Mouse (Mus musculus) midbrain, embryonic 15.5 days (tissue): ENCODE results near the gene Agr3. TPM values are rescaled to one million over a fixed set of nuclear protein-coding genes. Genes with fewer than 3 reads are reported as not detected.

ENCODE experiments used
- ATAC-seq: fragments of 200-750 bp; cut with Nextera tagmentation; replicated peaks from 2 replicates; pipeline ENCODE4 v1.8.0; 2017; ENCODE audit warnings: moderate TSS enrichment
- H3K27ac ChIP-seq: fragments of 300-500 bp; sonication (generic); 2 replicates; pipeline ENCODE4 v1.5.1; 2015; ENCODE audit warnings: mild to moderate bottlenecking, inconsistent platforms
- H3K27me3 ChIP-seq: fragments of 300-500 bp; sonication (generic); replicated peaks from 2 replicates; pipeline ENCODE4 v1.6.1; 2015; ENCODE audit warnings: inconsistent platforms
- H3K36me3 ChIP-seq: fragments of 300-500 bp; sonication (generic); replicated peaks from 2 replicates; pipeline ENCODE4 v1.6.1; 2015; ENCODE audit warnings: inconsistent platforms
- H3K4me1 ChIP-seq: fragments of 300-500 bp; sonication (generic); 2 replicates; pipeline ENCODE4 v1.6.1; 2015; ENCODE audit warnings: inconsistent platforms
- H3K4me2 ChIP-seq: fragments of 300-500 bp; sonication (generic); 2 replicates; pipeline ENCODE4 v1.6.1; 2015; ENCODE audit warnings: inconsistent platforms, mild to moderate bottlenecking, moderate library complexity
- H3K4me3 ChIP-seq: fragments of 300-500 bp; sonication (generic); 2 replicates; pipeline ENCODE4 v1.5.1; 2015; ENCODE audit warnings: mild to moderate bottlenecking, inconsistent platforms
- H3K9ac ChIP-seq: fragments of 300-500 bp; sonication (generic); 2 replicates; pipeline ENCODE4 v1.6.1; 2015; ENCODE audit warnings: mild to moderate bottlenecking, inconsistent platforms
- H3K9me3 ChIP-seq: fragments of 300-500 bp; sonication (generic); 2 replicates; pipeline ENCODE4 v1.6.1; 2016; ENCODE audit warnings: inconsistent platforms
- WGBS: fragments of 180-500 bp; shearing (Covaris S2); methylation state at CpG from one replicate; pipeline ENCODE4 v1.1.7; 2015; ENCODE audit warnings: mixed read lengths; 5-methylcytosine and 5-hydroxymethylcytosine counted together
- polyA plus RNA-seq: library from polyadenylated mRNA; unstranded; fragments of >200 nt; fragmentation: Nextera tagmentation; extraction: Ambion mirVana; gene quantifications from 2 replicates; pipeline ENCODE4 v1.2.1, GENCODE M21; 2015

The Agr3 gene
- not detected in 2 replicates for polyA plus RNA-seq

DNA sequence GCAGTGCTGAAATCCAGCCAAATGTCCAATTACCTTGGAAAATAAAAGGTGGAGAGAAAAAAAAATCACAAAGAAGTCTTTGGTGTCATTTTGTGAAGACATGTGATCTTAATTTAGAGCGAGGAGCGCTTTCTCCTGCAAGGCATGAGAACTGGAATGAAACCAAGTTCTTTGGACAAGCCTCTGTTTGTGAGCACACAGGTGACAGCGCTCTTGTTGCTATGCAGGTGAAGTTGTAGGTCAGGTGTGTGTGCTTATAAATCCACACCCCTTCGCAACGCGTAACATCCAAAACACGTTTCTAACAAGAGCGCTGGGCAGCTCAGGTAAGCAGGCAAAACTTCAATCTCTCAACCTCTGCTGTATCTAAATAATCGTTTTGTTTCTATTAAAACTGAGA lies at the start of gene Agr3:
Gene Agr3 (plus strand): TSS at position 219 of the 400 bp plus-strand sequence.
- H3K9me3 ChIP-seq = no peaks in the 10 kb centered on the region
- no peaks in the 10 kb centered on the region for H3K36me3 ChIP-seq
- no peak within 1 kb of the TSS for H3K4me2 ChIP-seq
- H3K9ac ChIP-seq = no peak within 1 kb of the TSS
- WGBS = 90% methylated on average over 9 of the region's 9 CpGs
- H3K27me3 ChIP-seq = no peaks in the 10 kb centered on the region
- no peak within 1 kb of the TSS for H3K27ac ChIP-seq
- ATAC-seq = no peak
- H3K4me1 ChIP-seq = no peaks in the 10 kb centered on the region
- H3K4me3 ChIP-seq = no peak within 1 kb of the TSS

DNA sequence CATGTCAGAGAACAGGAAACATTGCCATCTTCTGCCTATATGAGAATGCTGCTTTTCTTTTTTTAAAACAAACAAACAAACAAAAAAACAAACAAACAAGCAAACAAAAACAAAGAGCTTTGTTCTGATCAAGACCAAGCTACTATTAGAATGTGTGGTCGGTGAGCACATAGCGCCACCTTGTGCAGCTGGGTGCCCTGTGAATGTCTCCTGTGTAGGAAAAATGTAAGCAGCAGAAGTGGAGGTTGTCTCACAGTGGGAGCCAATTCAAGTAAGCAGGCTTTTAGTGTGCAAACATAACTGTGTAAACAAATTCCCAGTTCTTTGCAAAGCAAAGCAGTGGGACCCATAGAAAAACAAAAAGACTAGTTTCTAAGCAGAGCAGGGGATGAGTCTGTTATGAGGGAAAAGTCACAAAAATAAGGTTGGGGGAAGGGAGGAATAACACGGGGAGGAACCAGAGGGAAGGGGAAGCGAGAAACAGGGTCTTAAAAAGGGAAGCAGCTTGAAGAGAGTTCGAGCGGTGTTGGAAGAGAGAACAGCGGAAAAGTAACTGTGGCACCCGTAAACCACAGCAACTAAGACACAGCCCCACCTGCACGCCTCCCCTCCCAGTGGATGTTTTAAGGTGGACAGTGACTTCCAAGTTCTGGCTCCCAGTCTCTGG lies 40.4 kb upstream of the Agr3 start:
- ATAC-seq = no peak
- 58% methylated on average over 9 of the region's 9 CpGs for WGBS
- Histone ChIP-seq H3K4me3 (no peak overlapping the region), H3K9ac (no peak overlapping the region), H3K27ac (no peak overlapping the region), H3K27me3 (no peaks in the 10 kb centered on the region), H3K4me1 (no peaks in the 10 kb centered on the region), H3K4me2 (no peak overlapping the region), H3K36me3 (no peaks in the 10 kb centered on the region), H3K9me3 (no peaks in the 10 kb centered on the region)

DNA sequence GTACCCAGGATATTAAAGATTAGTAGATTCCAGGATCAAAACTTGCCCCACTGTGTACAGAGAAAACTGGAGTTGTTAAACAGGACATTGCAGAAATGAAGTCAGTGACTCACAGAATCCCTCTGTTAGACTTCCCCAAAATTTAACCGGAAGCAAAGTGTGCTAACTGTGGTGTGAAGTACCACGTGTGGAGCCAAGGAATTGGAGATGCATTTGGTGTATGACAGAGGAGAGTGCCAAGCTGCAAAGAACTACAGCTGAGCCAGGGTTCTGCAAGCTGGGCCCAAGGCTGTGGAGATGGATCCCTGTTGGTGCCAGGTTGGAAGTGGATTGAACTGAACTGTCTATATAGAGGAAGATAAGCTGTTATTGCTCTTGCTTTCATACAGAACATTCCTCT lies 36.0 kb upstream of the Agr3 start:
- WGBS = 90% methylated on average over 2 of the region's 2 CpGs
- H3K36me3 ChIP-seq = no peaks in the 10 kb centered on the region
- no peaks in the 10 kb centered on the region for H3K27me3 ChIP-seq
- H3K4me3 ChIP-seq = no peak overlapping the region
- no peaks in the 10 kb centered on the region for H3K9me3 ChIP-seq
- H3K4me2 ChIP-seq = no peak overlapping the region
- no peak overlapping the region for H3K27ac ChIP-seq
- peaks cover 4% of the 10 kb centered on the region; the same call in 1 of the 2 replicates for H3K4me1 ChIP-seq
- H3K9ac ChIP-seq = no peak overlapping the region
- ATAC-seq = no peak

DNA sequence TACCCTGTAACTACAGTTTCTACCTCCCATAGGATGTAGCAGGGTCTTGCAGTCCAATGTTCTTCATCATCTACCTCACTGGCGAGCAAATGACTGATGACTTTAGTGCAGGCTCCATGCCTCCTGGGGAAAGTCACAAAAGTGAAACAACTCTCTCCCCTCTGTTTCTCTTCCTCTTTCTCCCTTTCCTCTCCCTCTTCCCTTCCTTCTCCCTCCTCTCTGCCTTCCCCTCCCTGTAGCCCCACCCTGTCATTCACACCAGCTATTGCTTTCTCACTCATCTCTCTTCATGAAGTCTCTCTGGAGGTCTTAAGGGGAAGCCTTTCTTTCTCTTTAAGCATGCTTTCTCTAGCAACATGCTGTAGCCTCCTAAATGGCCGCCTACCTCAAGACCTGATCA lies 34.7 kb upstream of the Agr3 start:
- Histone ChIP-seq H3K27ac (no peak overlapping the region), H3K9ac (no peak overlapping the region), H3K9me3 (no peaks in the 10 kb centered on the region), H3K4me2 (no peak overlapping the region), H3K4me3 (no peak overlapping the region), H3K4me1 (peaks cover 5% of the 10 kb centered on the region), H3K36me3 (no peaks in the 10 kb centered on the region), H3K27me3 (no peaks in the 10 kb centered on the region)
- no peak for ATAC-seq
- 79% methylated on average over 2 of the region's 2 CpGs for WGBS

DNA sequence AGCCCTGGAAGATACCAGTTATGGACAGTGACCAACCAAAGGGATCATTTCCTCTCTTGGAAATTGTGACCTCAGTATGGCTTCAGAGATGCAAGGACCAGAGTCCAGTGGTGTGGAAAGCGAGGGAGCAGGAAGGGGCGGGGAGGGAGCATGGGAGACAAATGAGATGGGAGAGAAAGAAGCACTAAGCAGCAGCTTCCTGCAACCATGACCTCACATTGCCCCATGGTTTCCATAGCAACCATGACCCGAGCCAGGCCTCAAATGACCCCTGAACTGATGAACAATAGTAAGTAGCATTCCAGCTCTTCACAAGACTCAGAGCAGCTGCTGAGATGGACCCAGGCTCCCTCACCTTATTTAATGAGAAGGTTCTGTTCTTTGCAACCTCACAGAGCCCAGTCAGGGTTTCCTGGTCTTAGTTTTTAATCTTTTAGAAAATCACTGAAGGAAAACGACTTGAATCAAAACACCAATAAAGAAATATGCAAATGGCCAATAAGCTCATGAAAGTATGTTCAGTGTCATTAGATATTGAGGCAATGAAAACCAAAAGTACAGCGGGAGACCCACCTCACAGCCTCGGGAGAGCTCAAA lies 31.0 kb upstream of the Agr3 start:
- Histone ChIP-seq H3K4me1 (peaks cover 16% of the 10 kb centered on the region), H3K4me2 (no peak overlapping the region), H3K27ac (no peak overlapping the region), H3K9me3 (no peaks in the 10 kb centered on the region), H3K36me3 (no peaks in the 10 kb centered on the region), H3K27me3 (no peaks in the 10 kb centered on the region), H3K4me3 (no peak overlapping the region), H3K9ac (no peak overlapping the region)
- 13% methylated on average over 6 of the region's 6 CpGs for WGBS
- no peak for ATAC-seq

DNA sequence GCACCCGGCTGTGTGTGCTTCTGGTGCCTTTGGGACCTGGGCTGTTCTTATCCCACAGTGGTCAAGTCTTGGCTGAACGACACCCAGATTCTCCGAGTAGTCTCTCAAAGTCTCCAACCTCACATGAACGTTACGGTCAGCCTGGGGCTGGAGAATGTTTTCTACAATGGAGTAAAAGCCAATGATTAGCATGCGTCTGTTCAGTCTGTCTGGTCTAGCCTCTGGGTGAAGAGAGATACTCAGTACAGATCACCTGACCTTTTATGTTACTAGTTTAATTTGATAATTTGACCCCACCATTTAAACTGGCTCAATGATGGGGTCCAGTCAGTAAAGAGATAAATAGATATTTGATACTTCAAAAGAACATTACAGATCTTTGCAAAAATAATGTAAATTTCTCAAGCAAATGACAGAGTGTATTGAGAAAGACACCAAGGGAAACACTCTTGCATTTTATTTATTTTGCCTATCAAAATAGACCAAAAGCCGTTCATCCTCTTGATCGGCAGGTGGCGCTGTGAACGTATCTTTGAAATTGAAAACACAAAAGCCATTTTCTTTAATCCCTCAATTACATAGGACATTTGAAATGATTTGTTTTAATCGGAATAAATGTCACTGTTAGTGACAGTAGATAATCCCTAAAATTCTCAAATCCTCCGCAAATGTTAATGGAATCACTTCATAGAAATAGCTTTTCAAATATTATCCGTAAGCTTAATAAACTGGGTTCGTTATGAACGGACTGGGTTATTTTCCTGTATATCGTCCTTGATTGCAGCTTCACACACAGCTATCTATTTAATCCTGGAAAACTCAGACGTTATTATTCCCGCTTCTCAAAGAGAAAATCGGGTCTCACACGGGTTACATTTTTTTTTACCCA lies 29.3 kb upstream of the Agr3 start:
- peak overlapping the region; percentile 81 for H3K27ac ChIP-seq
- H3K36me3 ChIP-seq = no peaks in the 10 kb centered on the region
- peak overlapping the region; percentile 54 for H3K4me2 ChIP-seq
- no peaks in the 10 kb centered on the region for H3K9me3 ChIP-seq
- peak overlapping the region; percentile 39 for H3K4me3 ChIP-seq
- peaks cover 16% of the 10 kb centered on the region for H3K4me1 ChIP-seq
- peak overlapping the region; percentile 46 for H3K9ac ChIP-seq
- ATAC-seq = peak; percentile 41
- no peaks in the 10 kb centered on the region for H3K27me3 ChIP-seq
- WGBS = 14% methylated on average over 20 of the region's 20 CpGs

DNA sequence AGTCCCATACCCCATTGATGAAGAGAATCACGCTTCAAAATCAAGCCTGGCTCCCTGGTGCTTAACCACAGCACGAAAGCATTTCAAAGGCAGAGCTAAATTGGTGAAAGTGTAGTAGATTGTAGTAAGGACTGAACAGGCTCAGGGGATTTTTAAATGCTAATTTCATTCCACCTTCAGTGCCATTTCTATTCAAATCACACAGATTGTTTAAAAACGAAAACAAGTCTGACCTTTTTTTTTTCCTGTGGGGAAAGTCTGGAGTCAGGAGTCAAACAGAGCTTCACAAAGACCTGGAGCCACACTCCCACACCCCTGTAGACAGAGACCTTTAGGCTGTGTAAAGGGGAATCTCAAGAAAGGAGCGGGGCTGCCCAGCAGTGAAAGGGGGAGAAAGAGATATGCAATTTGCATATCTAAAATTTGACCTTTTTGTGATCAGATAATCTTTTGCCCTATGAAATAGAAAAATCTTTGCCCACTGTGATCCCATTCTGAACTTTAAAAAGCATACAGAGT lies 28.6 kb upstream of the Agr3 start:
- Histone ChIP-seq H3K4me3 (peak overlapping the region; percentile 39), H3K9ac (peak overlapping the region; percentile 46), H3K27ac (peak overlapping the region; percentile 81), H3K27me3 (no peaks in the 10 kb centered on the region), H3K9me3 (no peaks in the 10 kb centered on the region), H3K4me2 (peak overlapping the region; percentile 54), H3K4me1 (peaks cover 16% of the 10 kb centered on the region), H3K36me3 (no peaks in the 10 kb centered on the region)
- WGBS = 5% methylated on average over 4 of the region's 4 CpGs
- ATAC-seq = peak; percentile 78

DNA sequence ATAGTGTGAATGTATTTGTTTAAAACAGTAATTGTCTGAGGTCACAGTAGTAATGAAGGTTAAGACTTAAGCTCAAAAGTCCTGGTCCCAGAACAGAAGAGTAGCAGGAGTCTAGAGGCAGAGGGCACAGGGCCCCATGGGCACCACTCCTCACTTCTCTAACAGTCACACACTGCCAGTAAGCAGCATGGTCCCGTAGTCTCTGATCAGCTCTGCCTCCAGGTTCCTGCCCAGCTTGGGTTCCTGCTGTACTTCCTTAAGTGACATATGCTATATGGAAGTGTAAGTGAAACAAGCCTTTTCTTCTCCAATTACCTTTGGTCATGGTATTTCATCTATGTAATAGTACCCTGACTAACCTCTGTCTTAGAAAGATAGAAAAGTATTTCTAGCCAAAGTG lies 14.8 kb upstream of the Agr3 start:
- 79% methylated on average over 1 of the region's 1 CpGs for WGBS
- no peak overlapping the region for H3K4me3 ChIP-seq

DNA sequence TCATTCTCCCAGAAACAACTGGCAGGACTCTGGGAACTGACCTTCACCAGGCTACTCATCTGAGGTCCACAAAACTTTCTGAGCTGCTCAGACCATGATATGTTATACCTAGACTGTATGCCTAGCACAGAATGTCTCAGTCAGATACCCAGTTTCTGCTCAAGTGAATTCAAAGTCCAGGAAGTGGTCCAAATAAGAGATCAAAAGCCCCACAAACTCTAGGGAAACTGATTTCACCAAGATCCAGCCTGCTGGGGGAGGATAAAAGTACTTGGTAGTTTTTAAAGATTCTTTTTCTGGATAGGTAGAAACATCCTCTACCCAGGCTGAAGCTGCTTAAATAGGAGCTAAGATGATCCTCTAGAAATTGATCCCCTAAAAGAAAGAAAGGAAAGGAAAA lies 9.6 kb upstream of the Agr3 start:
- H3K4me2 ChIP-seq = no peak overlapping the region
- no peaks in the 10 kb centered on the region for H3K36me3 ChIP-seq
- H3K9me3 ChIP-seq = no peaks in the 10 kb centered on the region
- no peak overlapping the region for H3K27ac ChIP-seq
- ATAC-seq = no peak
- no peak overlapping the region for H3K9ac ChIP-seq
- H3K4me3 ChIP-seq = no peak overlapping the region
- H3K4me1 ChIP-seq = no peaks in the 10 kb centered on the region
- H3K27me3 ChIP-seq = no peaks in the 10 kb centered on the region

More for the DNA sequence above, 14.8 kb upstream of the Agr3 start:
- Histone ChIP-seq H3K27me3 (no peaks in the 10 kb centered on the region), H3K4me1 (no peaks in the 10 kb centered on the region), H3K27ac (no peak overlapping the region), H3K9me3 (no peaks in the 10 kb centered on the region), H3K4me2 (no peak overlapping the region), H3K9ac (no peak overlapping the region), H3K36me3 (no peaks in the 10 kb centered on the region)
- no peak for ATAC-seq

DNA sequence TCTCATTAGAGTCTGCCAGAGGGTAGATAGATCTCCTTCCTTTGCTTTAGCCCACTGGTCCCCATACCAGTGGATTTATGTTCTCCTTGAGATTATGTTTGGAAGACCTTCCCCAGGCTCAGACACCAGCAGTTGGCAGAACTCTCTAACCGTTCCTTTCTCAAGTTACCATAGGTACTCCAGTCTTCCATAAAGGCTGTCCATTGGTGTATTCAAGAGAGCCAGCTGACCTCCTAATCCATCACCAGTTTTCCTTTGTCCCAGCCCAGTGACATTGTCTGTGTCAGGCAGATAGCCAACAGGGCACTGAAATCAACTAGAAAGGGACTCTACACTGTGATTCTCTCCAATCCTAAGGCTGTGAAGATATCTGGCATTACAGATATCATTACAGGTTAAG lies 9.0 kb upstream of the Agr3 start:
- Histone ChIP-seq H3K36me3 (no peaks in the 10 kb centered on the region), H3K4me1 (no peaks in the 10 kb centered on the region), H3K27ac (no peak overlapping the region), H3K9ac (no peak overlapping the region), H3K9me3 (no peaks in the 10 kb centered on the region), H3K27me3 (no peaks in the 10 kb centered on the region), H3K4me3 (no peak overlapping the region), H3K4me2 (no peak overlapping the region)
- ATAC-seq = no peak
- WGBS = 21% methylated on average over 1 of the region's 1 CpGs

DNA sequence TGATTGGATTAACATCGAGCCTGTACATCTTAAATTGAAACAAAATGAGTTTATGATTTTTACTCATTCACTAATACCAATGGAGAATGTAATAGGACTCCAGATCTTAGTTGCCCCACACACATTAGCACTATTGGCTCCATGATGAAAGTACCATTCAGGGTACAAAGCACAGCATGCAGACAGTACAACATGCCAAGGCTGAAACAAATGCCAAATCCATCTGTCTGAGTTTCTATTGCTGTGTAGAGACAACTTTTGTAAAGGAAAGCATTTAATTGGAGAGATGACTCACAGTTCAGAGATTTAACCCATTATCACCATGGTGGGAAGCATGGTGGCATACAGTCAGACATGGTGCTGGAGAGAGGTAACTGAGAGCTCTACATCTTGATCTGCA lies 7.4 kb upstream of the Agr3 start:
- ATAC-seq = no peak
- Histone ChIP-seq H3K36me3 (no peaks in the 10 kb centered on the region), H3K4me3 (no peak overlapping the region), H3K4me1 (no peaks in the 10 kb centered on the region), H3K9ac (no peak overlapping the region), H3K27me3 (no peaks in the 10 kb centered on the region), H3K9me3 (no peaks in the 10 kb centered on the region), H3K4me2 (no peak overlapping the region), H3K27ac (no peak overlapping the region)
- WGBS = 78% methylated on average over 1 of the region's 1 CpGs

DNA sequence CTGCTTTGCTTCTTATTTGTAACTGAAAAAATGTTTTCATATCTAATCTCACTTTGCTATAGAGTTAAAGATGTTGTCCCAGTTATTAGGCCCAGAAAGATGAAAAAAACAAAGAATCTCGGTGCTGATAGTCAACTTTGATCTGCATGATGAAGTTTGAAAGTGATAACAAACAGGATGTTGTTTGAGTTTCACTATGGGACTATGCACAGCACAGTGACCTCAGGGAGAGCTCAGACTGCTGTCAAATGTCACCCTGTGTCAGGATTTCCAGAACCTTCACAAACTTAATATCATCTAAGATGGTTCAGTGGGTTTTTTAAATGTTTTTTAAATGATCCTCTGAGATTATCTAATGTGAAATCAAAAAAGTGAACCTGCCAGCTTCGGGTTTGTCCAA lies 2.4 kb downstream of the Agr3 start:
- no peaks in the 10 kb centered on the region for H3K36me3 ChIP-seq
- 81% methylated on average over 2 of the region's 2 CpGs for WGBS
- H3K4me1 ChIP-seq = no peaks in the 10 kb centered on the region
- H3K4me2 ChIP-seq = no peak overlapping the region
- no peak overlapping the region for H3K9ac ChIP-seq
- H3K9me3 ChIP-seq = no peaks in the 10 kb centered on the region
- no peak overlapping the region for H3K27ac ChIP-seq
- no peak for ATAC-seq
- H3K27me3 ChIP-seq = no peaks in the 10 kb centered on the region
- H3K4me3 ChIP-seq = no peak overlapping the region
